Mouse (Mus musculus) urinary bladder, adult 18-20 months (tissue): ENCODE data around the gene Trmt2b.
"Not testable (repeated sequence)": the region's sequence is repeated elsewhere in the genome, so short reads cannot be mapped to it uniquely, and the experiment has no call there.

Source experiments
- DNase-seq, 2 experiments: peaks; one replicate each; pipeline ENCODE4 v3.0.0; 2022; ENCODE audit warnings: low spot score in 2 of 2, mixed read lengths in 2 of 2

Gene Trmt2b

GRCm38 (mm10) chrX:134220618-134221017 lies 56.2 kb downstream of the Trmt2b start:
- DNase-seq, result peak in 1 of 2 experiments; percentile 5

- no peak for DNase-seq
Measured at GRCm38 (mm10) chrX:134218161-134218560, 58.6 kb downstream of the Trmt2b start.

- DNase-seq, result no peak
Measured at GRCm38 (mm10) chrX:134211151-134211642, 65.6 kb downstream of the Trmt2b start.

DNA sequence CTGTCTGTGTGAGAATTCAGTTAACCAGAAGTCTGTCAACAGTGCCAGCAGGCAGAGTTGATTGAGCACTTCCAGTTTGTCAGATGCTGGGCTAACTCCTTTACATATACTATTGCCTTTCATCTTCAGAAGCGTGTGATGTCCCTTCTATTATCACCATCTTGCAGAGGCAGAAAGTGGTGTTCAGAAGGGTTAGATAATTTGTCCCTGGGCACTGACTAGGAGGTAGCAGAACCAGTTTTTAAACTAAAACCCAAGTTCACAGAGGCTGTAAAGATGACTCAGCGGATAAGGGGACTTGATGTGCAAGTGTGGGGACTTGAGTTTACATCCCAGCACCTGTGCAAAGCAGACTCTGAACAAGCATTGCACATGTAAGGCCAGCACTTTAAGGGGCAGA lies 68.3 kb downstream of the Trmt2b start:
- DNase-seq, result no peak

DNA sequence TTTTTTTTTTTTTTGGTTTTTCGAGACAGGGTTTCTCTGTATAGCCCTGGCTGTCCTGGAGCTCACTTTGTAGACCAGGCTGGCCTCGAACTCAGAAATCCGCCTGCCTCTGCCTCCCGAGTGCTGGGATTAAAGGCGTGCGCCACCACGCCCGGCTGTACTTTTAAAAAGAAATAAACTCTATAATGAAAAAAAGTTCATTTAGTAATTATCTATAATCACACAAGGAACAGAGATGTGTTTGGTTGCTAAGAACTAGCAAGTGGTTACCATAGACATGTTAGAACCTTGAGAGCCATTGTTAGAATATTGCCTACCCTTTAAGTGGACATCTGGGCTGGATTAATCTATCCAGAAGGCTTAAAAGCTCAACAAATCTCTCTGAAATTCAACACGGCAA lies 89.6 kb downstream of the Trmt2b start, which contains the start of gene Arl13a:
TSS of gene Arl13a (plus strand) at position 301 of the 400 bp plus-strand sequence.
- DNase-seq, result not testable (repeated sequence)

GRCm38 (mm10) chrX:134174699-134175098 lies 102.1 kb downstream of the Trmt2b start:
- no peak for DNase-seq
